Mouse (Mus musculus) G1E (cell line): ENCODE measurements around the gene Qser1.

Source experiments
- CTCF ChIP-seq: IDR thresholded peaks from 2 replicates; pipeline ENCODE4 v1.5.1; 2012; ENCODE audit warnings: low read depth, low read length, inconsistent platforms, mixed read lengths
- GATA1 ChIP-seq: IDR thresholded peaks from 2 replicates; pipeline ENCODE4 v1.6.1; 2012; ENCODE audit warnings: borderline replicate concordance, low read length, inconsistent platforms, mixed read lengths

GRCm38 (mm10) chr2:104732562-104733256, 83.9 kb downstream of the Qser1 start:
- TF ChIP-seq CTCF (no peak), GATA1 (no peak)
